Mouse (Mus musculus): Measurements from ENCODE around the gene Nell1. TPM values are rescaled to one million over a fixed set of nuclear protein-coding genes. Genes with fewer than 3 reads are reported as not detected.
"Not testable (repeated sequence)": the region's sequence is repeated elsewhere in the genome, so short reads cannot be mapped to it uniquely, and the experiment has no call there.

Nell1 gene
- not detected in 2 replicates for total RNA-seq (2017)

- no peak for ATAC-seq (ENCODE audit: extremely low read depth, insufficient number of reproducible peaks, low FRiP score, poor library complexity, severe bottlenecking)
These were observed at the start of gene Nell1 for GRCm38 (mm10) chr7:49974841-49975440. Gene Nell1 (plus strand): TSS chr7:49974864.

DNA sequence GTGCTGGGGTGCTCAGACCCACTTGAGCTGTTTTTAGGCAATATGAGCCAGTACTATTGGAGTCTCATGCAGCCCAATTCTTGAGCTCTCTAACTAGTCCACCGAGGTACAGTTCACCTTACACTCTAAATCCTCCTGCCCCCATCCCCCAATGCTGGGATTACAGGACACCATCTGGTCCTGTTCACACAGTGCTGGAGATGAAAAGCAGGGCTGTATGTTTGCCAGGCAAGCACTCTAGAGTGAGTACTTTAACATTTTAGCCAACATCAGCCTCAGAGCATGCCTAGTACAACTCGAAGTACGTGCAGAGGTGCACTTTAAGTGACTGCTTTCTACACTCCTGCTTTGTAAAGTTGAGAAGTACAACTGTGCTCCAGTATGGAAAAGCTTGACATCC is 46.1 kb upstream of the Nell1 start:
- no peak for ATAC-seq (ENCODE audit: extremely low read depth, insufficient number of reproducible peaks, low FRiP score, poor library complexity, severe bottlenecking)

DNA sequence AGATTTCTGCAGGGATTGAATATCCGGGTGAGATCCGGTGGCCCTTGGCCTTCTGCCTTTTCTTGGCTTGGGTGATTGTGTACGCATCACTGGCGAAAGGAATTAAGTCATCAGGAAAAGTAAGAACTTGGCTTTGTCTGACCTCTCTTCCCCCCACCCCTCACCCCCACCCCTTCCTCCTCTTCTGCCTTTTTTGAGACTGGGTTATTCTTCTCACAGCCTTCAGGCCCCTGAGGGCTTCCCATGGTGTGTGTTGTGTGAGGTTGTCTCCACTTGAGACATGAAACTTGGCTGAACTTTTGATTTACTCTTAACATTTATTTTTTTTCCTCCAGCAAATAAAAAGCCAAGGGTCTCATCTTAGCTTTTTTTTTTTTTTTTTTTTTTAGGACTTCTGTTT is 44.7 kb upstream of the Nell1 start:
- no peak for ATAC-seq (ENCODE audit: extremely low read depth, insufficient number of reproducible peaks, low FRiP score, poor library complexity, severe bottlenecking)

- ATAC-seq (ENCODE audit: extremely low read depth, insufficient number of reproducible peaks, low FRiP score, poor library complexity, severe bottlenecking), result not testable (repeated sequence)
These were observed 41.1 kb upstream of the Nell1 start for GRCm38 (mm10) chr7:49933386-49934115.

- no peak for ATAC-seq (ENCODE audit: extremely low read depth, insufficient number of reproducible peaks, low FRiP score, poor library complexity, severe bottlenecking)
These were observed 37.8 kb upstream of the Nell1 start for GRCm38 (mm10) chr7:49936821-49937220.

GRCm38 (mm10) chr7:49942023-49942422 is 32.6 kb upstream of the Nell1 start:
- ATAC-seq (ENCODE audit: extremely low read depth, insufficient number of reproducible peaks, low FRiP score, poor library complexity, severe bottlenecking), result no peak

DNA sequence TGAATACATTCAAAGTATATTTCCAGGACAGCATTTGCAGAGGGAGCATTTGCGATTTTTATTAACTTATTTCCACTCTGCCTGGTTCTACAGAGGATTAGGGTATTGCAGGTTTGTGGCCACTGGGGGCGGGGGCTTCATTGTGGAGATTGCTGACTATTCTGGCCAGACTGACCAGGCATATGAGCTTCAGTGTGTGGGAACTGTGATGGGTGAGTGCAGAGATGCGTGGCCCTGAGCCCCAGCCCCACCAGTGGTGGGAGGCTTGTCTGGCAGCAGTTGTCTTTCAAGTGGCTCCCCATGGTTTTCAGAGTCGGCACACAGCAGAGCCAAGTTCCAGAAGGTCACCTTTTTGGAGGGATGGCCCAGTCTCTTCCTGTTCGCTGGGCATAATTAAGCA is 32.2 kb upstream of the Nell1 start:
- no peak for ATAC-seq (ENCODE audit: extremely low read depth, insufficient number of reproducible peaks, low FRiP score, poor library complexity, severe bottlenecking)

DNA sequence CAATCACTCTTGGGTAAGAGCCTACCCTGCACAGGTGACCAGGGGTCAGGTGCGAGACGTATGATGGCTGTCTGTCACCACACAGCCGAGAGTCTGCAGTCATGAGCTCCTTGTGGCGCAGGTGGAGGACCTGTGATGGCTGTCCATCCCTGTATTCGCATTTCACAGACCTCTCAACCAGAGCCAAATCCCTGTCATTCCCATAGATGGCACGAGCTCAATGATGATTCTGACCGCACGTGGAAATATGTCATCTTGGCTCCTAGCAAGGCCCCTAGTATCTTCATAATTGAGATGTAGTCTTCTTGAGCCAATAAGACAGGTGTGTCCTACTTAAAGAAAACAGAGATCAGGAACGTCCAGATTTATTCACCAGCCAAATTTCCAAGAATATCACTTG is 28.0 kb upstream of the Nell1 start:
- ATAC-seq (ENCODE audit: extremely low read depth, insufficient number of reproducible peaks, low FRiP score, poor library complexity, severe bottlenecking), result no peak

DNA sequence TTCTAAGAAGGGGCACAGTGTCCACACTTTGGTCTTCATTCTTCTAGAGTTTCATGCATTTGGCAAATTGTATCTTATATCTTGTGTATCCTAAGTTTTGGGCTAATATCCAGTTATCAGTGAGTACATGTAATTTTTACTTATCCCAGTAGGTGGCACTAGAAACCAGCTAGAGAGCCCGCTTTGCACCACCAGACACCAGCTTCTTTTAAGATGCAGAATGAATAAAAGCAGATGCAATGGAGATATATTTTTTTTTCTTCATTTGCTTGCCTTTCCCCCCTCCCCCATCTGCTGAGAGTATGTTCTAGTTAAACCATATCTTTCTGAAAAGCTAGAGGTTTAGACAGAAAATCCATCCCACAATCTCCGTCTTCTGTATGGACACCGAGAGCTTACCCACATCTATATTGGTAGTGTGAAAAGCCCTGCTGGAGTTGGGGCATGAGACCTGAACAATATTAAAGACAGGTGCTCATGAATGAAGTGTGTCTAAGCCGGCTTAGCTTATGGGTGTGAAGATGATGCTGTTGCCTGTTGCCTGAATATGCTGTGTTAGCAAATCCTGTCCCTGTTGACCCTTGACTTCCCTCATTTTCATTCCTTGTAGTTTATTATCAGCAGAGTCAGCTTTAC is 21.0 kb upstream of the Nell1 start:
- no peak for ATAC-seq (ENCODE audit: extremely low read depth, insufficient number of reproducible peaks, low FRiP score, poor library complexity, severe bottlenecking)

DNA sequence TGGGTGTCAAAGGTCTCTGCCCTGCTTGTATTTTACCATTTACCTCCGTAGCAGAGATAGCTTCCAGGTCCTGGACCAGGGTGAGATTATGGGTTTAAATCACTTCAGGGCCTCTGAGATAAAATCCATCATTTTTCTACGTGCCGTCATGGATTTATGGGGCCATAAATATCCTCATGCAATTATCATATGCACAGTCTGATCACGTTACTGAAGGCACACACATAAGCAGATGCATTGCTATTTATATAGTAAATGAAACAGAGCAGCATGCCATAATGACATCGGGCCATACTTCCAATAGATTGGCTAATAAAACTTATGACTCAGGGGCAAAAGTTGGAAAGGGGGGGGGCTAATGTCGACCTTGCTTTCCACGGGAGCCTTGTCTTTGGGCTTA is 19.8 kb upstream of the Nell1 start:
- no peak for ATAC-seq (ENCODE audit: extremely low read depth, insufficient number of reproducible peaks, low FRiP score, poor library complexity, severe bottlenecking)

DNA sequence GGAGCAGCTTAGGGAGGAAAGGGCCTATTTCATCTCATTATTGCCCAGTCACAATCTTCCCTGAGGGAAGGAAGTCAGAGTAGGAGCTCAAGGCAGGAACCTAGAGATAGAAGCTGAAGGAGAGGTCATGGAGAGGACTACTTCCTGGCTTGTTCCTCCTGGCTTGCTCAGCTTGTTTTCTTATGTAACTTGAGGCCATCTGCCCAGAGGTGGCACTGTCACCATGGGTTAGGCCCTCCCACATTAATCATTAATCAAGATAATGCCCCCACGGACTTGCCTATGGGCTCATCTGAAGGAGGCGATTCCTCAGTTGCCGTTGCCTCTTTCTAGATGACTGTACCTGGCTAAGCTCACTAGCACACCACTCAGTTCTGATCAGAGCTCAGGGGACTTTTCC is 17.5 kb upstream of the Nell1 start:
- no peak for ATAC-seq (ENCODE audit: extremely low read depth, insufficient number of reproducible peaks, low FRiP score, poor library complexity, severe bottlenecking)

DNA sequence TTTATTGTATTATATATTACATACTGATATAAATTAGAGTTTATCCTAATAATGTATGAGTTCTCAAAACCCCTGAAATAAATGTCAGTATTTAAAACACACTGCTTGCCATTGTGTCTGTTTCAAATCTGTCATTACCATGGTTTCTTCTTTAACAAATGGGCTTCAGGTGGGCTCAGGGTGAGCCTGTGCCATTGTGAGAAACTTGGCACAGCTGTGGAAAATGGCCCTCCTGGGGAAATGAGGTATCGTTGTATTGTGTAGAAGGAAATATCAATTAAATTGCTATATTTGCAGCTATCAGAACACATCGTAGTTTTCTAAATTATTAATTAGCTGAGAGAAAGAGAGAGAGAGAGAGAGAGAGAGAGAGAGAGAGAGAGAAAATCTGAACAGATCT is 10.9 kb upstream of the Nell1 start:
- no peak for ATAC-seq (ENCODE audit: extremely low read depth, insufficient number of reproducible peaks, low FRiP score, poor library complexity, severe bottlenecking)

DNA sequence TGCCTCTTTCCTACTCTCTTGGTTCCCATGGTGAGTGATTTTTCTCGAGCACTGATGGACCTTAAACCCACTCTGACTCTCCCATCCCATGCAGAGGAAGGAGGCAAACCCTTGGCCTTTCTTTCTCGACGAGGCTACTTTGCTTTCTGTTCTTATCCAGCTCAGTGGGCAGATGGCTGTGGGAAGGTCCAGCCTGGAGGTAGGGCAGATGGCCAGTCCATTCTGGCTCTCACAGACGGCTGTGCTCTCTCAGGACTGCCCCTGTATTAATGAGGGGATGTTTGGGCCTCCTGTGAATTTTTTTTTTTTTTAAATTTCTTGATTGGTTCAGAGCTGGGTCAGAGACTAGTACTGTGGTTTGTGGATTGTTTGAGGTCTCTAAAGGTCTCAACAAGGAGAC is 5.1 kb upstream of the Nell1 start:
- ATAC-seq (ENCODE audit: extremely low read depth, insufficient number of reproducible peaks, low FRiP score, poor library complexity, severe bottlenecking), result no peak

DNA sequence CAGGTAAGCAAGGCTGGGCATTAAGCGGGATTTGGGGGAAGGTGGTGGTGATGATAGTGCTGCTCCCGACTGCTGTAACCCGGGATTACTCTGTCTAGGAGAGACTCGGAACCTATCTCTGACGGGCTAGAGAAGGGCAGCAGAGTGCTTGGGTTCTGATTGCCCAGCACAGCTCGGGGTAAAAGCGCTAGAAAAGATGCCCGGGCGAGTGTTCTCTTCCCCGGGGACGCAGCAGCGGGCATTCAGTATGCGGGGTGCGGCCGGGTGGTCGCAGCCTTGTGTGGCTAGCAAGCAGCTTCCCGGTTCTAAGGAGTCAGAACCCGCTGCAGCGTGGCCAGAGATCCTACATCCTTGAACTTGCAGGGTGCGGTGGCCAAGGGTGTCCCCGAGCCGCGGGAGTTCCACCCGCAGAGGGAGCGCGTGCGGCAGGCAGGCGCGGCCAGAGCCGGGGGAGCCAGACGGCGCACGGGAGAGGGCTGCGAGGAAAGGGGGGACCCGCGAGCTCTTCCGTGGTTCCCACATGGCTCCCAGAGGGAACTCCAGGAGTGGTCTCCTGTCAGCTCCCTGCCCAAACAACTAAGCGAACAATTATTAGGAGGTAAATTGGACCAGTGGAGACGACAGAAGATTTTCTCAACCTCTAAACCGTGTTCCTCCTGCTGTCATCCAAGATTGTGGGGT is 917 bp downstream of the Nell1 start:
- ATAC-seq (ENCODE audit: extremely low read depth, insufficient number of reproducible peaks, low FRiP score, poor library complexity, severe bottlenecking), result no peak

DNA sequence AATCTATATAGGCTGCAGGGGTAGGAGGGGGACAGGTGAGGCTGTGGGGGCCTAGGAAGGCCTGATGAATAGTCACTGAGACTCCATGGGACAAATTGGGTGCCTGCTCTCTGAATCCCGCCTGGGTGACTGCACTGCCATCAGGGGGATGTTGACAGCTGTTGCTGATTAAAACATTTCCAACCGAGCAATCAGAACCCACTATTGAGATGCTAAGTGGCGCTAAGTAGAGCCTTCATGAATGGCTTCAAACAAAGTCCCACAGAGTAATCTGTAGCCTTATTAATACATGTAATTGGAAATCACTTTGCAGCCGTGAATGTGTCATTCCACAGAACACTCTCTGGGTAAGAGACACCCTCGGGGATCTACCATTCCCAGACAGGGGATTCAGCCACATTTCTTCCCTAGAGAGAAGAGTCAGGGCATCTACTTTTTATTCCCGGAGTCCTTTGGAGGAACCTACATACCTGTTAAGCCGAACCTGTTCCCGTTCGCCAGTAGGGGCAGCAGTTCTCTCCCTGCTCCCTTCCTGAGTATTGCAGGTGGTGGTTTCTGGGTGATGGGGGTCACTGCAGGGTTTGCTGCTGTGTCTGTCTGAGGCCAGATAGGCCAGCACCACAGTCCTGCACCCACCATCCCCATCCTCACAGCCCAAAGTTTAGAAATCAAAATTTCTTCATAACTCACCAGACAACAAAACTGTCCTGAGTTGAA is 7.0 kb downstream of the Nell1 start:
- ATAC-seq (ENCODE audit: extremely low read depth, insufficient number of reproducible peaks, low FRiP score, poor library complexity, severe bottlenecking), result no peak

DNA sequence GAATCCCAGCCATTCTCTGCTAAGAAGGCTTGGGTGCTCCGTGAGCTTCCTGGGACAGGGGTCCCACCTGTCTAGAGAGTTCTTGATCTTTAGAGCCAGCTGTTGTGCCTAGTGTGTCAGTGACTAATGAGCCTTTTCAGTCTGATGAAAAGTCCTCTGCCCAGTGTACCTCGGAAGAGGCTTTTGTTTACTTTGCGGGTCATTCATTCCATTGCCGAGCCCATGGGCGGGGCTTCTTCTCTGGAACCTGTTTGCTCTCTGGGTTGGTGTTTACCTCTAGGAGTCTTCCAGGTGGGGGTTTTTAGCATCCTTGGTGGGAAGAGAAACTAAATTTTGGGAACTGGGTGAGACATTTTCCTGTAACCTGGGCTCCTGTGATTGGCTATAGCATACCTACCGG is 10.0 kb downstream of the Nell1 start:
- ATAC-seq (ENCODE audit: extremely low read depth, insufficient number of reproducible peaks, low FRiP score, poor library complexity, severe bottlenecking), result no peak

GRCm38 (mm10) chr7:49985947-49986346 is 11.3 kb downstream of the Nell1 start:
- no peak for ATAC-seq (ENCODE audit: extremely low read depth, insufficient number of reproducible peaks, low FRiP score, poor library complexity, severe bottlenecking)

DNA sequence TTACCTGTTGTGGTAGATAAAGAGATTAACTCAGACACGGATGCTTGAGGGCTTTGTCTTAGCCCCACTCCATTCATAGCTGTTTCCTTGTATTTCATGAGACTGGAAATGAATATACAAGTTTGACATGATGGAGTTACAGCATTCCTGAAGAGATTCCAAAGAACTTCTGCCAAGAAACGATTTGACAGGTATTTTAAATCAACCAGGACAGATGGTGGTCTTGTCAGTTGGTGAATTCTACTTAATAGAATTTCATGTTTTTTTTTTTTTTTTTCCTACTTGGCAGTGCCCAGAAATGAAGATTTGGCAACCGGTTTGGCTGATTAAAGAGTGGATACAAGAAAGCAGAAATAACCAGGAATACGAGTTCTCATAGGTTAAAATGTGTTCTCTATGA is 24.7 kb downstream of the Nell1 start:
- no peak for ATAC-seq (ENCODE audit: extremely low read depth, insufficient number of reproducible peaks, low FRiP score, poor library complexity, severe bottlenecking)

DNA sequence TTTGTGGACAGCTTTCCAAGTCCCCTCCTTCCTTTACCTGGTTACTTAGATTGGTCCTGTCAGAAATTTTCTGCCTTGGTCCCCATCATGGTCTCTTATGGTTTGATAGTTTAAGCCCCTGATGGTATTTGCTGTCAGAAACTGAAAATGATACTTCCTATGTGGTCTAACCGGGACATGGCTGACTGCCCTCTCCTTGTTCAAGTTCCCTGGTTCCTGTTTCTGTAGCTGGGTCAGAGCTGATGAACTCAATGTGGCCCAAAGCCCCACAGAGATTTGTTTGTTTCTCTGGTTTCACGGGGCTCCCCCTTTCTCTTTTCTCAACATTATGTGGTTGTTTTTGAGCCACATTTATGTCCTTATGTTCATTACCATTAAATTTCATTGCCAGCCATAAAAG is 30.6 kb downstream of the Nell1 start:
- no peak for ATAC-seq (ENCODE audit: extremely low read depth, insufficient number of reproducible peaks, low FRiP score, poor library complexity, severe bottlenecking)

Data from neutrophil, adult 5-6 weeks (primary cell).